Mouse (Mus musculus) heart, embryonic 10.5 days (tissue): ENCODE results near the gene Grip2. TPM values are rescaled to one million over a fixed set of nuclear protein-coding genes. Genes with fewer than 3 reads are reported as not detected.

Source experiments
- polyA plus RNA-seq: library from polyadenylated mRNA; unstranded; fragments of >200 nt; fragmentation: Nextera tagmentation; extraction: Ambion mirVana; gene quantifications from 2 replicates; pipeline ENCODE4 v1.2.1, GENCODE M21; 2016

Grip2 gene
- polyA plus RNA-seq, 1 experiment from 2014 or later, result 5.6 TPM

Other genes with a start within 250 kb of the Grip2 start
- 56.6 and 69.3 TPM in 2 replicates for gene Slc6a6, start 143.2 kb downstream of the Grip2 start, polyA plus RNA-seq
- 22.1 and 26.2 TPM in 2 replicates for gene Ccdc174, start 50.8 kb upstream of the Grip2 start, polyA plus RNA-seq
- 0.19 and 0.51 TPM in 2 replicates for gene 4930590J08Rik, start 75.6 kb upstream of the Grip2 start, polyA plus RNA-seq
- 12.9 and 15.7 TPM in 2 replicates for gene Fgd5, start 151.6 kb upstream of the Grip2 start, polyA plus RNA-seq